Mouse (Mus musculus): ENCODE results near the gene Ttc21a. TPM values are rescaled to one million over a fixed set of nuclear protein-coding genes. Genes with fewer than 3 reads are reported as not detected.

The Ttc21a gene
- polyA plus RNA-seq, 1 experiment from 2014 or later = 0.20 TPM

- Histone ChIP-seq H3K4me3 (ENCODE audit: low read depth, low read length) (no peak overlapping the region), H3K4me2 (no peak overlapping the region), H3K27ac (ENCODE audit: low read depth, low read length) (no peak overlapping the region), H3K9me3 (ENCODE audit: control insufficient read depth, low read length) (no peaks in the 10 kb centered on the region), H3K4me1 (ENCODE audit: control insufficient read depth, insufficient read depth, low read length) (no peaks in the 10 kb centered on the region), H3K27me3 (ENCODE audit: control insufficient read depth, insufficient read depth, low read length) (no peaks in the 10 kb centered on the region), H3K36me3 (ENCODE audit: control insufficient read depth, insufficient read depth, low read length) (no peaks in the 10 kb centered on the region; the same call in 1 of the 2 replicates), H3K9ac (ENCODE audit: low read length) (no peak overlapping the region)
- WGBS = 87% methylated on average over 12 of the region's 12 CpGs
- no peak for ATAC-seq (ENCODE audit: low FRiP score)
- DNase-seq (ENCODE audit: low spot score, missing footprints) = no peak
These were observed 34.8 kb upstream of the Ttc21a start for GRCm38 (mm10) chr9:119902410-119903151.

DNA sequence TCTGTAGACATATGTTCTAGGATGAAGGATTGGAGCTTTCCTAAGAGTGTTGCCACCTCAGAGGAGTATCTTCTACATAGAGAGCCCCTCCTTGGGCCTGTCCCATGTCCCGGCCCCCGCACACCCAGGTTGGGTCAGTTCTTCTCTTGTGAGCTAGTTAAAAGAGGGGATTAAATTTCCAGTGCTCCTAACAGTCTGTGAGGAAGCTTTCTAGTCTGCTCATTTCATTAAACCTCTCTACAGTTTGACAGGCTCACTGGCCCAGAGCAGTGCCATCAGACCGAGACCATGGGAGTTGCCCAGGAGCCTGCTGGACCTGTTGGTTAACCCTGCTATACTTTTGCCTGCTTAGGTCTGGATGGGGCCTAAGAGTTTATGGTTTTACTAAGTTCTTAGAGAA, 28.7 kb upstream of the Ttc21a start:
- 96% methylated on average over 3 of the region's 3 CpGs for WGBS

DNA sequence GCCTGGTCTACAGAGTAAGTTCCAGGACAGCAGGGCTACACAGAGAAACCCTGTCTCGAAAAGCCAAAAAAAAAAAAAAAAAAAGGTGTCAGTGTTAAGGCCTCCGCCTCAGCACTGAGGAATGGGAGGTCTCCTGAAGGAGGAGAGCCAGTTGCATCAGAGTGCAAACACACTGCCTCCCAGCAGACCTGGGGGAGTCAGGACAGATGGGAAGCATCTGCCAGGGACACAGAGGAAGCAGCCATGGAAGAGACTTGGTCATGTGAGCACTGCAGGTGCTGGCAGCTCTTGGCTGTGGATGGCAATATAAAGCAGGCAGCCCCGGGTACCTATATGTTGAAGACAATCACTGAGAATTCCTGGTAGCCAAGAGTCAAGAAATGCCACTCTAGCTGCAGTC, 27.5 kb upstream of the Ttc21a start:
- Histone ChIP-seq H3K9me3 (ENCODE audit: control insufficient read depth, low read length) (no peaks in the 10 kb centered on the region), H3K27me3 (ENCODE audit: control insufficient read depth, insufficient read depth, low read length) (no peaks in the 10 kb centered on the region), H3K4me1 (ENCODE audit: control insufficient read depth, insufficient read depth, low read length) (no peaks in the 10 kb centered on the region), H3K4me3 (ENCODE audit: low read depth, low read length) (no peak overlapping the region), H3K4me2 (no peak overlapping the region), H3K36me3 (ENCODE audit: control insufficient read depth, insufficient read depth, low read length) (peaks cover 18% of the 10 kb centered on the region; the same call in 1 of the 2 replicates), H3K27ac (ENCODE audit: low read depth, low read length) (no peak overlapping the region), H3K9ac (ENCODE audit: low read length) (no peak overlapping the region)
- DNase-seq (ENCODE audit: low spot score, missing footprints) = no peak
- WGBS = 97% methylated on average over 3 of the region's 3 CpGs
- no peak for ATAC-seq (ENCODE audit: low FRiP score)

More for the DNA sequence above, 28.7 kb upstream of the Ttc21a start:
- H3K9ac ChIP-seq (ENCODE audit: low read length) = no peak overlapping the region
- H3K36me3 ChIP-seq (ENCODE audit: control insufficient read depth, insufficient read depth, low read length) = peaks cover 18% of the 10 kb centered on the region; the same call in 1 of the 2 replicates
- H3K9me3 ChIP-seq (ENCODE audit: control insufficient read depth, low read length) = no peaks in the 10 kb centered on the region
- H3K27ac ChIP-seq (ENCODE audit: low read depth, low read length) = no peak overlapping the region
- no peak overlapping the region for H3K4me3 ChIP-seq (ENCODE audit: low read depth, low read length)
- no peaks in the 10 kb centered on the region for H3K27me3 ChIP-seq (ENCODE audit: control insufficient read depth, insufficient read depth, low read length)
- no peak overlapping the region for H3K4me2 ChIP-seq
- DNase-seq (ENCODE audit: low spot score, missing footprints) = no peak
- H3K4me1 ChIP-seq (ENCODE audit: control insufficient read depth, insufficient read depth, low read length) = no peaks in the 10 kb centered on the region
- ATAC-seq (ENCODE audit: low FRiP score) = no peak

GRCm38 (mm10) chr9:119913087-119913838, 24.1 kb upstream of the Ttc21a start:
- Histone ChIP-seq H3K9ac (ENCODE audit: low read length) (no peak overlapping the region), H3K4me1 (ENCODE audit: control insufficient read depth, insufficient read depth, low read length) (no peaks in the 10 kb centered on the region), H3K4me3 (ENCODE audit: low read depth, low read length) (no peak overlapping the region), H3K27ac (ENCODE audit: low read depth, low read length) (no peak overlapping the region), H3K4me2 (no peak overlapping the region), H3K36me3 (ENCODE audit: control insufficient read depth, insufficient read depth, low read length) (peaks cover 28% of the 10 kb centered on the region), H3K27me3 (ENCODE audit: control insufficient read depth, insufficient read depth, low read length) (no peaks in the 10 kb centered on the region), H3K9me3 (ENCODE audit: control insufficient read depth, low read length) (no peaks in the 10 kb centered on the region)
- no peak for ATAC-seq (ENCODE audit: low FRiP score)
- WGBS = 74% methylated on average over 13 of the region's 13 CpGs
- DNase-seq (ENCODE audit: low spot score, missing footprints) = no peak

DNA sequence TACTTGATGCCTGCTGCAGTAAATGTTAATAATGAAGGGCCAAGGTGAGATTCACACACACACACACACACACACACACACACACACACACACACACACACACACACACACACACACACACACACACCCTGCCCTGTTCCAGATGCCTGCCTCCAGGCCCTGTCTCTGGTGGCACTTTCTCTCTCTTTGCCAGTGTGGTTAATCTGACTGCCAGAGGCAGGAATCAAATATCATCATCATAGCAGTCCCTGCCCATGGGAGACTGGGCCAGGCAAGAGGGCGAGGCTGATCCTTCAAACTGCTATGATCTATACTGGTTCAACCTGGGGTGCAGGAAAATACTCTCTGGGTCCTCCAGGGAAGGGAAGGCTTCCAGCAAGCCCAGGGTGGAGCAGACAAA, 17.5 kb upstream of the Ttc21a start:
- Histone ChIP-seq H3K36me3 (ENCODE audit: control insufficient read depth, insufficient read depth, low read length) (peaks cover 33% of the 10 kb centered on the region), H3K27me3 (ENCODE audit: control insufficient read depth, insufficient read depth, low read length) (no peaks in the 10 kb centered on the region), H3K9ac (ENCODE audit: low read length) (no peak overlapping the region), H3K4me3 (ENCODE audit: low read depth, low read length) (no peak overlapping the region), H3K27ac (ENCODE audit: low read depth, low read length) (no peak overlapping the region), H3K4me2 (no peak overlapping the region), H3K4me1 (ENCODE audit: control insufficient read depth, insufficient read depth, low read length) (no peaks in the 10 kb centered on the region), H3K9me3 (ENCODE audit: control insufficient read depth, low read length) (no peaks in the 10 kb centered on the region)
- ATAC-seq (ENCODE audit: low FRiP score) = no peak
- no peak for DNase-seq (ENCODE audit: low spot score, missing footprints)
- 95% methylated on average over 1 of the region's 1 CpGs for WGBS

DNA sequence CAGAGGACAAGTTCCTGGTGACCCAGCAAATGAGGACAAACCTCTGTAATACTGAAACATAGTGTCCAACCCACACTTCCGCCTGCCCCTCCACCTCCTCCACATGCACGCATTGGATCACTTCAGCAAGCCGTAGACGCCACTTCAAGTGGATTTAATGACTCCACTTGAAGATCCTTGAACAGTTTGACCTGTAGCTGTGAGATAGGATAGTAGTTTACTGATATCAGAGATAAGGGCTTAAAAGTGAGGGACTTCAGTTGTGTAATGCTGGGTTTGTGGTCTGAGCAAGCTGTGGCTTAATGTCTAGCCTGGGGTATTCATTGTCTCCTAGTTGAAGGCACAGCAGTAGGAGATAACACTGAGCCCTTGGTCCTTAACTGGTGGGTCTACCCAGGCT, 13.9 kb upstream of the Ttc21a start:
- WGBS = 96% methylated on average over 4 of the region's 4 CpGs
- DNase-seq (ENCODE audit: low spot score, missing footprints) (no peak), ATAC-seq (ENCODE audit: low FRiP score) (no peak)
- H3K27me3 ChIP-seq (ENCODE audit: control insufficient read depth, insufficient read depth, low read length) = no peaks in the 10 kb centered on the region
- H3K36me3 ChIP-seq (ENCODE audit: control insufficient read depth, insufficient read depth, low read length) = peaks cover 38% of the 10 kb centered on the region
- H3K27ac ChIP-seq (ENCODE audit: low read depth, low read length) = no peak overlapping the region
- no peak overlapping the region for H3K9ac ChIP-seq (ENCODE audit: low read length)
- no peak overlapping the region for H3K4me3 ChIP-seq (ENCODE audit: low read depth, low read length)
- H3K4me1 ChIP-seq (ENCODE audit: control insufficient read depth, insufficient read depth, low read length) = no peaks in the 10 kb centered on the region
- H3K9me3 ChIP-seq (ENCODE audit: control insufficient read depth, low read length) = no peaks in the 10 kb centered on the region
- no peak overlapping the region for H3K4me2 ChIP-seq

GRCm38 (mm10) chr9:119925120-119925657, 12.2 kb upstream of the Ttc21a start:
- H3K4me3 ChIP-seq (ENCODE audit: low read depth, low read length) = no peak overlapping the region

DNA sequence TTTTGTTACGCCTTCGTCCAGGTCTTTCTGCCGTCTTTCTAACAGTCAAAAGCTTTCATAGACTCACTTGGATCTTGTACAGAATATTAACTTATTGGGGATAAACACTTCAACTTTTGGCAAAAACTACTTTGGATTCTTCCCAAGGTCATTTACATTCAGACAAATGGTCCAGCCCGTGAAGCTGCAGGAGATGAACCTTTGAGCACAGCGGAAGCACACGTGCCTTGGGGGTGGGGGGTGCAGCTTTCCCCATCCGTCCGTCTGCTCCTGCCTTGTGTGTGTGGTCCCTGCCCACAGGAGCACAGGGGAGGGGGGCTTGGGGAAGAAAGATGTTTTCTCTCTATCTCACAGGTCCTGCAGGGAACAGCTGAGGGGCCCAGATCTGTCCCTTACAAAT, 11.7 kb upstream of the Ttc21a start:
- Histone ChIP-seq H3K36me3 (ENCODE audit: control insufficient read depth, insufficient read depth, low read length) (peaks cover 36% of the 10 kb centered on the region), H3K27ac (ENCODE audit: low read depth, low read length) (no peak overlapping the region), H3K4me3 (ENCODE audit: low read depth, low read length) (no peak overlapping the region), H3K27me3 (ENCODE audit: control insufficient read depth, insufficient read depth, low read length) (no peaks in the 10 kb centered on the region), H3K9me3 (ENCODE audit: control insufficient read depth, low read length) (no peaks in the 10 kb centered on the region), H3K4me2 (no peak overlapping the region), H3K4me1 (ENCODE audit: control insufficient read depth, insufficient read depth, low read length) (no peaks in the 10 kb centered on the region), H3K9ac (ENCODE audit: low read length) (no peak overlapping the region)
- WGBS = 84% methylated on average over 8 of the region's 8 CpGs
- DNase-seq (ENCODE audit: low spot score, missing footprints) (no peak), ATAC-seq (ENCODE audit: low FRiP score) (no peak)

More at GRCm38 (mm10) chr9:119925120-119925657, 12.2 kb upstream of the Ttc21a start:
- Histone ChIP-seq H3K9ac (ENCODE audit: low read length) (no peak overlapping the region), H3K27ac (ENCODE audit: low read depth, low read length) (no peak overlapping the region), H3K4me2 (no peak overlapping the region), H3K9me3 (ENCODE audit: control insufficient read depth, low read length) (no peaks in the 10 kb centered on the region), H3K36me3 (ENCODE audit: control insufficient read depth, insufficient read depth, low read length) (peaks cover 32% of the 10 kb centered on the region), H3K4me1 (ENCODE audit: control insufficient read depth, insufficient read depth, low read length) (no peaks in the 10 kb centered on the region), H3K27me3 (ENCODE audit: control insufficient read depth, insufficient read depth, low read length) (no peaks in the 10 kb centered on the region)
- ATAC-seq (ENCODE audit: low FRiP score) (no peak), DNase-seq (ENCODE audit: low spot score, missing footprints) (no peak)
- WGBS = 93% methylated on average over 16 of the region's 16 CpGs

GRCm38 (mm10) chr9:119926497-119926896, 10.9 kb upstream of the Ttc21a start:
- Histone ChIP-seq H3K9ac (ENCODE audit: low read length) (no peak overlapping the region), H3K4me1 (ENCODE audit: control insufficient read depth, insufficient read depth, low read length) (no peaks in the 10 kb centered on the region), H3K36me3 (ENCODE audit: control insufficient read depth, insufficient read depth, low read length) (peaks cover 32% of the 10 kb centered on the region), H3K9me3 (ENCODE audit: control insufficient read depth, low read length) (no peaks in the 10 kb centered on the region), H3K4me2 (no peak overlapping the region), H3K27me3 (ENCODE audit: control insufficient read depth, insufficient read depth, low read length) (no peaks in the 10 kb centered on the region), H3K27ac (ENCODE audit: low read depth, low read length) (no peak overlapping the region), H3K4me3 (ENCODE audit: low read depth, low read length) (no peak overlapping the region)
- WGBS = 86% methylated on average over 5 of the region's 5 CpGs
- DNase-seq (ENCODE audit: low spot score, missing footprints) = no peak
- ATAC-seq (ENCODE audit: low FRiP score) = no peak
